Mouse (Mus musculus) kidney, postnatal 36 days (tissue): ENCODE data around the gene Gm6377.

Source experiments
- DNase-seq, 2 experiments: peaks; one replicate each; pipeline ENCODE4 v3.0.0; 2021 to 2022; ENCODE audit warnings: mixed read lengths in 2 of 2

Gm6377 gene

DNA sequence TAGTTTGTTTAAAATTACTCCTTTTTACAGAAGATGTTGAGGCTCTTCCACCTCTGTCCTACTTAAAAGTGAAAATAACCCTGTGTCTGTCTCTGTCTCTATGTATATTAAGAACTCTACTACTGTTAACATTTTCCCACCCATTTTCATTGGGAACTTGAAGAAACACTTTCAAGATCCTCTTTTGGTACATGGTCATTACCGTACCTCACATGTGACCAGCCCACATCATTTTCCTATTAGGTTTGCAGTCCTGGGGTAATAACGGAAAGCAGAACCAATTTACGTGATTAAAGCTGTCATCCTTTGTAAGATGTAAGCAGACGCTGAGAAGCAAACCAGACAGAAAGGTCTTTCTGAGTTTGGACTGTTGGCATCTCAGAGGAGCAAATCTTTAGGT lies at the start of gene Gm6377:
Gene Gm6377 (plus strand): TSS at position 289 of the 400 bp plus-strand sequence.
- DNase-seq: no peak

DNA sequence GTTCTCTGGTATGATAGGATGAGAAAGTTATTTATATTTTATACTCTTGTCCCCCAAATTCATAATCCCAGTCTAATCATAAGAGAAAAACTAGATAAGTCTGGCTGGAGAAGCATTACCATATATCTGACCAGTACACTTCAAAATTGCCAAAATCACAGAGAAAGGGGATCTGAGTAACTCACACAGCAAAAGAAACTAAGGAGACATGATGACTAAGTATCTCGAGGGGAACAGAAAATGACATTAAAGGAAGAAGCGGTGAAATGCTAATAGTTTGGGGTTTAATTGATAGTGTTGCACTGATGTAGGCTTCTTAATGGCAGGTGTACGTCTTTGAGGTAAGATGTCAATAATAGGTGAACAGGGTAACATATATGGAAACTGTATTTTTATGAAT lies 49.4 kb upstream of the Gm6377 start:
- no peak for DNase-seq

DNA sequence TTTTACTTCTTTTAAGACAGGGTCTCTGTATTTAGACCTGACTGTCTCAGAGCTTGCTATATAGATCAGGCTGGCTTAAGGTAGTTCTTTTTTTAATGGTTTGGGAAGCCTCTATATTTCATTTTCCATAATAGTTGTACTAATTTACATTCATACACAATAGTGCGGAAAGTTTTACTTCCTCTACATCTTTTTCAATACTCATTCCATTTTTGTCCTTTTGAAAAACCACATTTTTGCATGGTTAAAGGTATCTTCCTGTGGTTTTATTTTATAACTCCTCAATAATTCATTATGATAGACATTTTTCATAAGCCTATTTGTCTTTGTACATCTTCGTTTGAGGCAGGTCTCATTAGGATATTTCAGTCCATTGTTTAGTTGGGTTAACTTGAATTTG lies 45.3 kb upstream of the Gm6377 start:
- DNase-seq: no peak

DNA sequence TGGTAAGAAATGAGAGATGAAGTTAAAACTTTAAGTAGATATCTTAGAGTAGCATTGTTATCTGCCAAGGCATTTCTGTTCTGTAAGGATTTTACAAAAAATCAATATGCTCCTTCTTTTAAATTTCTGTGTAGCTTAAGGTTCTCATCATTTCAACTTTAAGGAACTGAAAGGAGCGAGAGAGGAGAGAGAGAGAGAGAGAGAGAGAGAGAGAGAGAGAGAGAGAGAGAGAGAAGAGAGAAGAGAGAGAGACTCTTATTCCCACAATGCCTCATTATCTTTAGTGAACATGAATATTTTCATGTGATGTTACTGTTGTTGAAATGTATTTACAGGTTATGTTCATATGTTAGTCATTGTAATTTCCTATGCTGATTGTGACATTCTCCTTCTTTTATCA lies 36.2 kb upstream of the Gm6377 start:
- no peak for DNase-seq

DNA sequence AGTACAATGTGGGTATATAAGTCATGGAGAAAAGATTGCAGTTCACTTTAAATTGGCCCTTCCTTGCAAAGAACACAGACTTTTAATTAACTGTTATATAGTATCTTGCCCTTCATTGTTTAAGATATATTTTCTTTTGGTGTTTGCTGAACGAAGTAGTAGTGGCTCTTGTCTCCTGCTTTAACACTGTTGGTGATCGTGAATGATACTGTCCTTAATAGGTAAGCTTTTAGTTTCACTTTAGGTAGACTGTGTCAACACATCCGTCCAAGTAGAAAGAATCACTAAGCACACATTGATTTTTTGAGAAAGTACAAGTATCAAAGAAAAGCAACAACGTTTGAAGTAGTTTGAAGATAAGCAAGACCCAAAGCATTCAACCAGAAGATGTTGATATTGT lies 35.7 kb upstream of the Gm6377 start:
- no peak for DNase-seq

DNA sequence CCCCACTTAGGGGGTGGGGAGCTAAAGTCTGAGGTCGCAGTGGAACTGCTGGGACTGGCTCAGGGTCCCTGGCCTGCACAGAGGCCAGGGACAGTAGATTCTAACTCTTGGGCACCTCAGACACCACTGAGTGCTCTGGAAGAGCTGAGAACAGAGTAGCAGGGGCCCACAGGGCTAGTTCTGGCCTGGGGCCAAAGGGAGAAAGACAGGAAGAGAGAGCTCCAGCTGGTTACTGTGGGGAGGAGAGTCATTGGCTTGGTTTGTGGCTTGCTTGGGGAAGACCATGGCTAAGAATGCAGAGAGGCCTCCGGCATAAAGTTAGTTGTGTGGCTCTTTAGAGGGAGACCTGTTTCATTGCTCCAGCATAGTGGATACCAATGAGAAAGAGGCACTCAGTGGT lies 21.5 kb upstream of the Gm6377 start:
- DNase-seq: peak in 1 of 2 experiments; percentile 13

DNA sequence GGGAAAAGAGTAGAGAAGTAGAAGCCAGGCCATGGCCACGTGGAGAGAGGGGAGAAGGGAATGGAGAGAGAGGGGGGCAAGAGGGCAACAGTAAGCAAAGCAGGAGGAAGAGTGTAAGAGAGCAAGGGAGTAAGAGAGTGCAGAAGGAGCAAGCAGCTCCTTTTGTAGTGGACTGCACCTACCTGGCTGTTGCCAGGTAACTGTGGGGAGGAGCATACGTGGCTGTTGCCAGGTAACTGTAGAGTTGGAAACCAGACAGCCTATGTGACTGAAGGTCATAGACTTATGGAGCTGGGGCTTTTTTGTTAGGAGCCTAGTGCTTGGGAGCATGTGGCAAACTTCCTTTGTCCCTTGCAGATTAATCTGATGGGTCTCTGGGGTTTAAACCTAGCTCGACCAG lies 21.1 kb upstream of the Gm6377 start:
- DNase-seq: peak in 1 of 2 experiments; percentile 4

DNA sequence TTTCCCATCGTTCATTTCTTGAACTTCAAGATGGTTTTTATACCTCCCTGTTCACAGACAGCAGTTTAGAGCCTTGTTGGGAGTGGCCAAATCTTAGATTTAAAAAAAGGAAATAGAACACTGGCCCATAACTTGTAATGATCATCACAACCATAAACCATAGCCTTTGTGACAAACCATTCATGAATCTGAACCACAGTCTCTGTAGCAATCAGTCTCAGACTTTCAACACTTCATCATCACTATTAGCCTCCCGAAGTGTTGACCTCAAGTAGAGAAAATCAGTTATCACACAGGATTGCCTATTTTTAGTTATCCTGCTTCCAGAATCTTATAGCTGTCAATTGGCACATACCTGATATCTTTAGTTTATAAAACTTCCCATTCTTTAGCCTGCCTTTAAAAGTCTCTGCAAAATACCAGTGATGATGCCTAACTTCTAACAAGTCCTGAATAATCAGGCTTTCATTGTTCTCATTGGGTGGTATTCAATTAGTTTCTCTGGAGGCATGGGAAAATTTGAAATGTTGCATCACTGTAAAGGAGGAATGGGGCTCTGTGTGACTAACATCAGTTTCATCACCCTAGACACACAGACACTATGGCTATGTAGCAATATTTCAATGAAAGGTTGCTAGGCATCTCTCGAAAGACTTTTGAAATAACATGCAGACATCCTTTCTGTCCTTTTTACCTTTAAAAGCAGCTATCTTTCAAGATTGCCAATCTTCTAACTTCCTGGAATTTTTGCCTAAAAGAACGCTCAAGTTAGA lies 11.7 kb upstream of the Gm6377 start:
- DNase-seq: no peak

DNA sequence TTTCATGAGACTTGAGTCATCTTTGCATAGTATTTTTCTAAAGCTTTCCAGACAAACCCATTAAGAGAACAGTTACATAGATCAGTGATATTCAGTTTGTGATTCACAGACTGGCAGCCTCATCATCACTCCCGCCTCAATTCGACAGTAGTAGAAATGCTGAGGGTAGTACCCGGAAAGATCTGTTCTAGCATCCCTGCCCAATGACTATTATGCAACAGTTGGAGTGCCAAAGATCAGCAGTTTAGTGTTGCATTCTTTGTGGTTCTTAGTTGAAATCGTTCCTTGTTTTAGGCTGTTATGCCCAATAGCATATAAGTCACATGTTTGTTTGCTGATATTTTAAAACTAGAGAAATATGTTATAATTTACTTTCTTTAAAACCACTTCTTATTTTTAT lies 6.9 kb upstream of the Gm6377 start:
- DNase-seq: no peak

DNA sequence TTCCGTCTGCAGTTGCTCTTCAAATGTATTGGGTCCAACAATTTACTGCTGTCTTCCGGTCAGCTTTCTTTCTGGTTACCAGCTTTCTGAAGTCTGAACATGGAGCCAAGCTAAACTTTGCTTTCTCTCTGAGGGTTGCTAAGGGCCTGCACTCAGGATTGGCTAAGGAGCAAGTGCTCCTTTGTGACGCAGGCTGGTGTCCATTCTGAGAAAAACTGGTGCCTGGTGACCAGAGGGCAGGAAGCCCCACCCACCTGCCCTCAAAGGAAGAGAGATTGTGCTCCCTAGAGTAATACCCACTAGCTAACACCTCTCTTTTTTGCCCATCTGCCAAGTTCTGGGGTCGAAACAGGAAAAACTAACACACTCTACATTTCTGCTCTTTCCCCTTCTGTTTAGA lies 5.6 kb upstream of the Gm6377 start:
- peak; percentile 49 to 65 for DNase-seq

DNA sequence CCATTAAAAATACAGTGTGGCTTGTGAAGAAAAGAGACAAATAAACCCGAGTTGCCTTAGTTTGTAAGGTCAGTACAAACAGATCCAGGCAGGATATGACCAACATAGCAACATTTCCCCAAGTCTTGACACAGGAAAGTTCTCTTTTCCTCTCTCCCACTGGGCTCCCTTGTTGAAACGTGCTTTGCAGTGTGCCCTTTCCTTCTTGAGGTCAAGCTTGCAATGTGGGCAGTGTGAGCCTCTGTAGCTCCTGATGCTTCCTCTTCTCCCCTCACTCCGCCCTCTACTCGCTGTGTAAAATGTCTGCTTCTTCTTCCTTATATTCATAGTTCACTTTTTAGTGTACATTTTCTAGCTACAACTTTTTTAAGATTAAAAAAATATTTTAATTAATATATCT lies 5.1 kb upstream of the Gm6377 start:
- peak; percentile 18 to 43 for DNase-seq

DNA sequence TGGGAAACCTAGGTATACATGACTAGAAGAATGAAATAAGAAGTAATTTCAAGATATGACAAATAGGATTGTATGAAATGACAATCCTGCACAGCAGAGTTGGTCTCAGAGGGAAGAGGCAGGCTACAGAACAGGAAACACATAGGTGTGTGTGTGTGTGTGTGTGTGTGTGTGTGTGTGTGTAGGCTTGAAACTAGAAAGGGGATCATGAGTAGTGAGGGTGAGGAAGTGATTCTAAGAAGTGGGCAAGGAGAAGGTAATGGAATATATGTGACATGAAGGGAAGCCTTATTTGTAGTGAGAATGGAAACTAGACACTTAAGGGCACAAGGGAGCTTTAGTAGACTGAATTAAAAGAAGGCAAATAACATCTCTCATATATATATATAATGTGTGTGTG lies 11.3 kb downstream of the Gm6377 start:
- DNase-seq: no peak

DNA sequence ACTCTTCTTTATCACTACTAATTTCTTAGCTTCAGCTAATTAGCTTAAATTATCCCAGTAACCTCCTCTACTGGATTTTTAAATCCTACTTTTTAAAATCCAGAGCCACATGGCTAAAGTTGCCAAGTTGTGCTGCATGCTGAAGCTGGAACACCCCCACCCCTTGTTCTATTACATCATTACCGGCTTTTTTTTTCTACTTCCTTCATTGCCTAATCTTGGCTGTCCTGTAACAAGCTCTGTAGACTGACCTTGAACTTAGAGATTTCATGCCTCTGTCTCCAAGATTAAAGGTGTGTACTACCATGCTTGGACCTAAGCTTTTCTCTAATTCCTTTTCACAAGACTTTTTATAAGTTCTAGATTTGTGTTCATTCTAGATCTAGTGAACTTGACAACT lies 32.2 kb downstream of the Gm6377 start:
- no peak for DNase-seq

DNA sequence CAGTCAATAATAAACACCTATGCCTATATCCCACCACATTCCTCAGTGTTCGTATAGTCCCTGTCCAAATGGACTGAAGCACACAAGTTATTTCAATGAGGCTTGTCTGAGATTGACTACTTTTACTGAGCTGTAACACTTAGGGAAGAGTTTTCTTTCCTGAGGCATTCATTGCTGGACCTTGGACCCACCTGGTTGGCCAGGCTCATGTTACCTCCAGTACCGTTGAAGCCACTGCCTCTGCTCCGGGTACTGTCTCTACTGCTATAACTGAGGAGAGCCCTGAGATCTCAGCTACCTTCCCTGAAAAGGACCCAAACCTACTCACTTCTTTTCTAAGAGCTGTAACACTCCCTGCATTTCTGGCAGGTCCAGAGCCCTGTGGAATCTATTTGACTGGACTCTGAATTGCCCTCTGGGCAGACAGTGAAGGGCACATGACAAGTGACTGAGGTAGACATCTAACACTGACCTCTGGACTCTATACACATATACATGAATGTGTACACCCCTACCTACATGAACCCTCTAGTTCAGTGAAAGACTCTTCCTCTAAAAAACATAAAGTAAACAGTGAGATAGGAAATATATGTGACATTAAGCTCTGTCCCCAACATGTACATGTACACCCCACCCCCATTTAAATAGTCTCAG lies 39.0 kb downstream of the Gm6377 start:
- DNase-seq: peak; percentile 2 to 9

DNA sequence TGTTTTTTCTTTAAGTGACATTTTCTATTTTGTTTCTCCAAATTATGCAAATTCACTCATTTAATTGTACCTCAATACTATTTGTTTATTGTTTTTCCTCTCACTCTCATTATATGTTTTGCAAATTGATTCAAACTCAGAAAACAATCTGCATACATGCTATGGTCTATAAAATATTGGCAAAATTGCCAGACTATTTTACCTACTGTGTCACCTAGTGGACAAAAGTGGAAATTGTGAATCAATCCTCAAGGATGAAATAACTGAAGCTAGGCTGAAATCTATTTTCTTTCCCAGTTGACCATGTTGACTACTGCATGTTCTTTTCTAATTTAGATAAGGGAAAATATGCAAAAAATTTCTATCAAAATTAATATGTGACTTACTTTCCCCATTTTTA lies 41.6 kb downstream of the Gm6377 start:
- DNase-seq: peak in 1 of 2 experiments; percentile 3
